Mouse (Mus musculus) liver, embryonic 14.5 days (tissue): ENCODE measurements around the gene Ap1g1. TPM values are rescaled to one million over a fixed set of nuclear protein-coding genes. Genes with fewer than 3 reads are reported as not detected.
A peak's percentile ranks its signal among the peaks of the same experiment; 100 is the strongest.

ENCODE experiments used
- ATAC-seq: fragments of 200-750 bp; cut with Nextera tagmentation; 2 replicates; pipeline ENCODE4 v1.8.0; 2017; ENCODE audit warnings: moderate number of reproducible peaks, mild to moderate bottlenecking, moderate library complexity; ENCODE audit not compliant: insufficient read depth
- DNase-seq, 3 experiments: peaks; one replicate each; pipeline ENCODE4 v3.0.0-alpha.2; 2012 to 2013; ENCODE audit warnings: low read depth in 3 of 3, low spot score in 3 of 3
- H3K27ac ChIP-seq: fragments of 300-500 bp; sonication (generic); 2 replicates; pipeline ENCODE4 v1.5.1; 2014; ENCODE audit warnings: moderate library complexity, mild to moderate bottlenecking, control low read depth, inconsistent platforms
- H3K27me3 ChIP-seq: fragments of 300-500 bp; sonication (generic); 2 replicates; pipeline ENCODE4 v1.6.1; 2014; ENCODE audit warnings: mild to moderate bottlenecking, low read length, moderate library complexity; ENCODE audit not compliant: control insufficient read depth, insufficient read depth
- H3K36me3 ChIP-seq: fragments of 300-500 bp; sonication (generic); replicated peaks from 2 replicates; pipeline ENCODE4 v1.6.1; 2014; ENCODE audit warnings: low read depth; ENCODE audit not compliant: control insufficient read depth, insufficient read depth
- H3K4me1 ChIP-seq, 2 experiments: fragments of 200-500 bp in 1 of 2; fragments of 300-500 bp in 1 of 2; sonication (generic) in 1 of 2; replicated peaks; 2 replicates each; pipeline ENCODE4 v1.6.1; 2012 to 2014; ENCODE audit warnings: antibody characterized with exemption in 1 of 2, inconsistent platforms in 1 of 2, low read length in 1 of 2; ENCODE audit not compliant: control insufficient read depth in 2 of 2, insufficient read depth in 2 of 2
- H3K4me2 ChIP-seq: fragments of 300-500 bp; sonication (generic); 2 replicates; pipeline ENCODE4 v1.6.1; 2014; ENCODE audit warnings: low read depth, mild to moderate bottlenecking, control low read depth, moderate library complexity
- H3K4me3 ChIP-seq, 2 experiments: fragments of 200-500 bp in 1 of 2; fragments of 300-500 bp in 1 of 2; sonication (generic) in 1 of 2; 2 replicates each; pipeline ENCODE4 v1.5.1; 2012 to 2014; ENCODE audit warnings: low read depth in 2 of 2, low read length in 2 of 2, mild to moderate bottlenecking in 2 of 2, control low read depth in 1 of 2, inconsistent platforms in 1 of 2, moderate library complexity in 1 of 2; ENCODE audit not compliant: insufficient read depth in 1 of 2
- H3K9ac ChIP-seq: fragments of 300-500 bp; sonication (generic); replicated peaks from 2 replicates; pipeline ENCODE4 v1.6.1; 2014; ENCODE audit warnings: mild to moderate bottlenecking, control low read depth, moderate library complexity
- H3K9me3 ChIP-seq: fragments of 300-500 bp; sonication (generic); 2 replicates; pipeline ENCODE4 v1.6.1; 2016; ENCODE audit warnings: low read length, mixed read lengths; ENCODE audit not compliant: control insufficient read depth
- CTCF ChIP-seq: IDR thresholded peaks from 2 replicates; pipeline ENCODE4 v1.5.1; 2016; ENCODE audit warnings: antibody characterized with exemption, low read depth, control low read depth
- EP300 ChIP-seq: IDR thresholded peaks from 2 replicates; pipeline ENCODE4 v1.6.1; 2016; ENCODE audit warnings: antibody characterized with exemption, low read depth
- WGBS: fragments of 180-500 bp; shearing (Covaris S2); extraction: QIAGEN DNeasy Blood & Tissue Kit; methylation state at CpG from one replicate; pipeline ENCODE4 v1.1.7; 2014; ENCODE audit not compliant: insufficient replicate concordance; 5-methylcytosine and 5-hydroxymethylcytosine counted together
- polyA plus RNA-seq, 2 experiments: library from polyadenylated mRNA; depleted of rRNA in 1 of 2; stranded (reverse) in 1 of 2; unstranded in 1 of 2; fragments of >200 nt; fragmentation: Nextera tagmentation in 1 of 2; extraction: Ambion mirVana in 1 of 2; gene quantifications; 2 replicates each; pipeline versions ENCODE4 v1.2.1 to v1.2.3; 2012 to 2014

Ap1g1 gene
- polyA plus RNA-seq, 2 experiments = 10.0 to 13.8 TPM

DNA sequence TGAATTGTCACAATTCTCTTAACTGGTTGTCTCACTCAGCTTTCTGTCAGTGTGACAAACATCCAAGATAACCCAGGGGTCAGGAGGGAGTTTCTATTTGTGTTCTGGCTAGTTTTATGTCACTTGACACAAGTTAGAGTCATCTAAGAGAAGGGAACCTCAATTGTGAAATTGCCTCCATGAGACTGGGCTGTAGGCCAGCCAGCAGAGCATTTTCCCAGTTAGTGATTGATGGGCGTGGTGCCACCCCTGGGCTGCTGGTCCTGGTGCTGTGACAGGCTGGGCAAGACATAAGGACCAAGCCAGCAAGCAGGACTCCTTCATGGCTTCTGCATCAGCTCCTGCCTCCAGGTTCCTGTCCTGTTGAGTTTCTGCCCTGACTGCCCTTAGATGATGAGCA, 18.1 kb upstream of the Ap1g1 start:
- ATAC-seq (no peak), DNase-seq (no peak)
- Histone ChIP-seq H3K27ac (no peak overlapping the region), H3K9me3 (peaks cover 2% of the 10 kb centered on the region; the same call in 1 of the 2 replicates), H3K4me1 (no peaks in the 10 kb centered on the region), H3K36me3 (no peaks in the 10 kb centered on the region), H3K9ac (no peak overlapping the region), H3K27me3 (no peaks in the 10 kb centered on the region), H3K4me3 (no peak overlapping the region), H3K4me2 (no peak overlapping the region)
- WGBS = 15% methylated on average over 1 of the region's 1 CpGs
- TF ChIP-seq CTCF (no peak), EP300 (no peak)

DNA sequence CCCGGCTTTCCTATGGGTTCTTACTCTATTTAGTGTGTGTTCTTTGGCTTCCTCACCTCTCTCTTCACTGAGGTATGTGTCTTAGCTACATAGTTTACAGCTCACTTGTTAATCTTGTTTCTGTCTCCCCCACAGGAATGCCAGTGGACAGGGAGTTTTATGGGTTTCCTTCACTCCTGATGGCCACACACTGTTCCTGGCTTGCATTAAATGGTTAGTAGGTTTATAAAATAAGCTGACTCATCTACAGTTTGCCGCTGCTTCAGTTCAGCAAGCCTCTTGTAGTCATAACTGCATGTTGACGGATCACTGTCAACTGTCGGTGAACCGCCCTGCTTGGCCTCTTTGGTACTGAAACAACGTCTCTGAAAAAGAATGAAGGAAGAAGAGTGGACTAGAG, 14.3 kb upstream of the Ap1g1 start:
- no peak for ATAC-seq
- 69% methylated on average over 6 of the region's 6 CpGs for WGBS
- no peak for DNase-seq

DNA sequence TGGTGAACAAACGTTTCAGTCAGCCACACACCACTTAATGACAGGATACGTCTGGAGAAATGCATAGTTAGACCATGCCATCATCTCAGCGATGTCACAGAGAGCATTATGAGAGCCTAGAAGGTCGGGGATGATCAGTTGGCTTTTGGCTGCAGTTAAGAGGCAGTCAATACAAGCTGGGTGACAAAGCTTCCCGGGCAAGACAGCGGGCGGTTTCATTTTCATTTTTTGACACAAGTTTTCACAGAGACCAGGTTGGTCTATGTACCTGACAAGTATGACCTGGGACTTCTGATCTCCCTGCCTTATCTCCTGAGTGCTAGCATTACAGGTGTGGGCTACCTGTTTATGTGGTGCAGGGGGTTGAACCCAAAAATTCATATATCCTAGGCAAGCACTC, 12.3 kb upstream of the Ap1g1 start:
- no peak overlapping the region for H3K4me3 ChIP-seq
- no peak overlapping the region for H3K4me2 ChIP-seq
- no peak overlapping the region for H3K27ac ChIP-seq
- DNase-seq = no peak
- ATAC-seq = no peak
- peaks cover 2% of the 10 kb centered on the region; the same call in 1 of the 2 replicates for H3K9me3 ChIP-seq
- TF ChIP-seq EP300 (no peak), CTCF (no peak)
- H3K27me3 ChIP-seq = no peaks in the 10 kb centered on the region
- H3K36me3 ChIP-seq = no peaks in the 10 kb centered on the region
- no peaks in the 10 kb centered on the region for H3K4me1 ChIP-seq
- WGBS = 51% methylated on average over 7 of the region's 7 CpGs
- H3K9ac ChIP-seq = no peak overlapping the region

More for the DNA sequence above, 14.3 kb upstream of the Ap1g1 start:
- no peak overlapping the region for H3K4me3 ChIP-seq
- H3K9ac ChIP-seq = no peak overlapping the region
- H3K4me1 ChIP-seq = no peaks in the 10 kb centered on the region
- no peak overlapping the region for H3K27ac ChIP-seq
- TF ChIP-seq CTCF (no peak), EP300 (no peak)
- no peaks in the 10 kb centered on the region for H3K27me3 ChIP-seq
- peaks cover 2% of the 10 kb centered on the region; the same call in 1 of the 2 replicates for H3K9me3 ChIP-seq
- H3K4me2 ChIP-seq = no peak overlapping the region
- no peaks in the 10 kb centered on the region for H3K36me3 ChIP-seq

DNA sequence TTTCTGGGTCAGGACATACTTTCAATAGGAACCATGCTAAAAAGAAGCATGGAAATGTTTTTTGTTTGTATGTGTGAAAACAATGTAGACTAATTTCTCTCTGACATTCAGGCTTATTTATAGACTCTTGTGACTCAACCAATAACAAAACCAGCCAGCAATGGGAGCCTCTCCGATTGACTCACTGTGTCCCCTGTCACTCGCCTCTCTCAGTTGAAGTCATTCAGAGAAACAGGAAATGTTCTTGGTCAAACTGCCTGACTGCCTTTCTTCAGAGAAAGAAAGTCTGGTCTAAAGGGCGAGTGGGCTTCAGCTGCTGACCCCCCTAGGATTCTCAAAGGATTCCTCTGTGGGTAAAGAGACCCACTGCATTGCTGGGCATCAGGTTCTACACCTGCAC, 5.2 kb upstream of the Ap1g1 start:
- ATAC-seq (no peak), DNase-seq (no peak)
- Histone ChIP-seq H3K4me2 (no peak overlapping the region), H3K4me3 (no peak overlapping the region), H3K9ac (no peak overlapping the region), H3K27me3 (no peaks in the 10 kb centered on the region), H3K27ac (no peak overlapping the region), H3K36me3 (no peaks in the 10 kb centered on the region), H3K9me3 (no peaks in the 10 kb centered on the region), H3K4me1 (peaks cover 0 to 2% of the 10 kb centered on the region in 2 experiments; a peak in 1 of 4 replicates)
- 10% methylated on average over 3 of the region's 3 CpGs for WGBS
- no peak for TF ChIP-seq EP300
- TF ChIP-seq CTCF = no peak

DNA sequence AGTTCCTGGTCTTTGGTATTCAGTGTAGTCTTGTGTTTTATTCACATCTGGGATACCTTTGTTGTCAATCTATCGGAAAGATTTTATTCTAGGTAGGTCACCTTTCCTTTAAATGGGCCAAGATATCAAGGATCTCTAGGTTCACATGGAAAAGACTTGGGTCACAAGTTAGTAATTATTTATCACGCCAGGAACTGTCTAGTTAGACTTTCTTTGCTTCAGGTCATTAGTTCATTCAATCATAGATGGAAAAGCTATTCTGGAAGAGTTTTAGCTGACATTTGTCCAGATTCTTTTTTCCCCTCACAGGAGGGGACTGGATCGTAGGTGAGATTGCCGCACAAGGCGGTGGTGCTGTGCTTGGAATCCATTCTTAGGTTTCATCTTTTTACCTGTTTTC, 503 bp upstream of the Ap1g1 start:
- Histone ChIP-seq H3K4me3 (peak overlapping the region; percentile 71 to 79; a peak in 3 of 4 replicates), H3K9me3 (no peaks in the 10 kb centered on the region), H3K4me1 (peaks cover 10 to 14% of the 10 kb centered on the region in 2 experiments), H3K36me3 (no peaks in the 10 kb centered on the region), H3K9ac (peak overlapping the region; percentile 88; the same call in 1 of the 2 replicates), H3K27ac (no peak overlapping the region), H3K27me3 (no peaks in the 10 kb centered on the region), H3K4me2 (peak overlapping the region; percentile 93)
- TF ChIP-seq CTCF (no peak), EP300 (no peak)
- no peak for ATAC-seq
- no peak for DNase-seq
- 23% methylated on average over 5 of the region's 5 CpGs for WGBS
